Mouse (Mus musculus): ENCODE measurements around the gene Tmem82. TPM values are rescaled to one million over a fixed set of nuclear protein-coding genes. Genes with fewer than 3 reads are reported as not detected.

The Tmem82 gene
- total RNA-seq, 1 experiment from 2014 or later: 9.9 TPM

GRCm38 (mm10) chr4:141617299-141617698 is 1.1 kb downstream of the Tmem82 start:
- DNase-seq: peak; percentile 84

GRCm38 (mm10) chr4:141616811-141617210 is 1.6 kb downstream of the Tmem82 start:
- no peak for DNase-seq

- no peak for DNase-seq
Observed at GRCm38 (mm10) chr4:141614946-141615345, 3.5 kb downstream of the Tmem82 start.

- no peak for DNase-seq
Observed at GRCm38 (mm10) chr4:141609538-141609937, 8.9 kb downstream of the Tmem82 start.

DNA sequence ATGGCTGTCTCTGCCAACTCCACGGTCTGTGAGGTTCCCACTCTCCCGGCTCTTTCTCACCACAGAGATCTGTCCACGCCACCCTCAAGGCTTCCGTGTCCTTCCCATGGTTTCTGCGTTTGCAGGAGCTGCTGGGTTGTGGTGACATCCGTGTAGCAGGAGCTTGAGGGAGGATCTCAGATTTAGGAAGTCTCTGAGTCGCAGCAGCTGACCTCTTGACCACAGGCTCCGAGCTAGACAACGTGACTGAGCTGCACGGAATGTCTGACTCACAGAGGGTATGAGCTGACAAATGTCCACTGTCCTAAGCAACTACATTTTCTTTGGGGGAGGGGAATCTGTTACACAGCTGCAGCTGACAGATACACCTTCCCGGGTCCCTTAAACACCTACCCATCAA is 12.6 kb downstream of the Tmem82 start, which contains the start of gene Fblim1:
TSS of gene Fblim1 (minus strand) at position 236 of the 400 bp plus-strand sequence.
- DNase-seq: peak; percentile 40

GRCm38 (mm10) chr4:141605421-141605820 is 13.0 kb downstream of the Tmem82 start:
- no peak for DNase-seq

DNA sequence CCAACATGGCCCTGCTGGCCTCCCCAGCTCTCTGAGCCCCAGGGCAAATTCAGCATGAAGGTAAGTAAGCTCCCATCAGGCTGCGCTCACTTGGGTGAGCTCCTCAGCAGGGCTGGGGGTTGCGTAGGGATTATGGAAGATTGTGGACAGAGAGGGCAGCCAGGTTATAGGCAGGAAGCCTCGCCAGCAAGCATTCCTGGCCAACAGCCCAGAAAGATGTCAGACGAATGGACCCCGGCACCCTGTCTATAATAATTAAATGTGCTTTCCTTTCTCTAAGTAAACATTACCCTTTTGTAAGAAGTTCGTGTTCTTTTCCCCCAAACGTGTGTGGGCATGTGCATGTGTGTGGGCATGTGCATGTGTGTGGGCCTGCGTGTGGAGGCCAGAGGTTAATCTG is 13.9 kb downstream of the Tmem82 start:
- DNase-seq: peak; percentile 64

GRCm38 (mm10) chr4:141603921-141604320 is 14.5 kb downstream of the Tmem82 start:
- DNase-seq: no peak

DNA sequence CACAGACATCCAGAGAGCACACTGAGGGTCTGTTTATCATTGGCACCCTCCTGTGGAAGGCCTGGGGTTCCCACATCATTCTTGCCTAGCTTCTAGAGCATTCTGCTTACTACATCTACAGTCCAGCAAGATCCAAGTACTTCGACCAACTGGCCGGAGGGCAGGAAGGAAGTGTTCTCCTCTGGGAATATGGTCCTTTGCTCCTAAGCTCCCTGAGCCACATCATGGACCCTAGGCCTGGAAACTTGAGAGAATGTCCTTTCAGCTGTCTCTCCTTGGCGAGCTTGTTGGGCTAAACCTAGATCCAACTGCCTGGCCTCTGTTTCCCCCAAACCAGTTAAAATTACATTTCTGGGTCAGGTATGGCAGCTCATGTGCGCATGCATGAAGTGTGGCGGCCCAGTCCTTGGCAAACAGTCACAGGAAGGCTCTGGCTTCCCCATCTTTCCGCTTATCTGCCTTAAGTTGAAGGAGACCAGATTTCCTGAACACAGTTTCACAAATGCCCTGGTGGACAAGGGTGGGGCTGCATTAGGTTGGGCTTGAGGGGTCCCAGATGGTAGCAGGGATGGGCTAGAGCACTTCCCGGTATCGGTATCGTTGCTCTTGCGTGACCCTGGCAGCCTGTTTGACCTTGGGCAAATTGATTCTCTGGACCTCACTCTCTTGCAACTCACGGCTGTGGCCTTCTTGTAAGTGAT is 15.8 kb downstream of the Tmem82 start:
- no peak for DNase-seq

- no peak for DNase-seq
Observed at GRCm38 (mm10) chr4:141601148-141601862, 17.1 kb downstream of the Tmem82 start.

GRCm38 (mm10) chr4:141600364-141600763 is 18.1 kb downstream of the Tmem82 start:
- DNase-seq: no peak

DNA sequence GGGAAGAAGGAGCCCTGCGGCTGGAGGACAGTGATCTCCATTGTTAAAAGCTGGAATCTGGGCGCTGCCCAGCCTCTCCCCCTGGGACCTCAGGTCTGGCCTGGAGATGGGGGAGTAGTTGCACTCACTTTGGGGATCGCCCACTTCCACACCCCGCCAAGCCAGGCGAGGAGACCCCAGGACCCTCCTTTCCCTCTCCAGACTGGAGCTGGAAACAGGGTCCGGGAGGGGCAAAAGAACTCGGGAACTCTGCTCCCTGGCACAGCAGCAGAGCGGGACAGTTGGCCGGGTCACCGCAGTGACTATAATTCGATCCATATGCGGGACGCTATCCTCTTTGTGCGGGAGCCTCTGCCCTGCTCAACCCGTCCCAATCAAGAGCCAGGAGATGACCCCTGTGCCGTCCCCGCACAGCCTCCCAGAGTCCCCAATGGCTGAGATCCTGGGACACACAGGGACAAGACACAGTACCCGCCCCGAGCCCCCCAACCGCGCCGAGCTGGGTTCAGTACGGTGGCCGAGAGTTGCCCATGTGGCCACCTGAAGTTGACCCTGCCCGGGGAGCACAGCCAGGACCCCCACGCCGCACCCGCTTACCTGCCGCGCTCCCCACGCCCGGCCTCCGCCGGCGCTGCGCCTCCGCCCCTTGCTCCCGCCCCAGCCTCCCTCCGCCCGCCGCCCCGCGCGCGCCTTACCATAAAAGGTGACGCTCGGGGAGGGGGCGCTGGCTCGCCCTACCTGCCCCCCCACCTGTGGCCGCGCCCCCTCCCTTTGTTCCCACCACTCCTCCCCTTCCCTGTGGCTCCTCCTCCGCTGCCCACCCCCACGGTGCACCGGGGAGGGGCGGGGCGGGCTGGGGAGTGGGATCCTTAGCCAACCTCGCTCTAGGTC is 18.9 kb downstream of the Tmem82 start:
- DNase-seq: no peak

DNA sequence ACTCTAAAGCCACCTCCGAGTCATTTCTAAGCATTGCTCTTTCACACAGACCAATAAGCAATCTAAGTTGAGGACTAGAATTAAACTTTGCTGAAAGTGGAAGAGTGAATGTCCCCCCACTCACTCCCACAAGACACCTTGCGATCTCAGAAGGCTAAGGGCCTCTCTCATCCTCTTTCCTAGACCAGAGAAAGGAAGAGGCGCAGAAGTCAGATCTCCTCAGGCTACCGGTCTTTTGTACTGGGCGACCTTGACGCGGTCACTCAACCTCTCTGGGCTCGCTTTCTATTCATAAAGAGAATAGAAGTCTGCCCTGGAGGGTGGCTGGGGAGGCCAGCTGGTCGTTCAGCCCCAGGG is 19.6 kb downstream of the Tmem82 start:
- DNase-seq: no peak

DNA sequence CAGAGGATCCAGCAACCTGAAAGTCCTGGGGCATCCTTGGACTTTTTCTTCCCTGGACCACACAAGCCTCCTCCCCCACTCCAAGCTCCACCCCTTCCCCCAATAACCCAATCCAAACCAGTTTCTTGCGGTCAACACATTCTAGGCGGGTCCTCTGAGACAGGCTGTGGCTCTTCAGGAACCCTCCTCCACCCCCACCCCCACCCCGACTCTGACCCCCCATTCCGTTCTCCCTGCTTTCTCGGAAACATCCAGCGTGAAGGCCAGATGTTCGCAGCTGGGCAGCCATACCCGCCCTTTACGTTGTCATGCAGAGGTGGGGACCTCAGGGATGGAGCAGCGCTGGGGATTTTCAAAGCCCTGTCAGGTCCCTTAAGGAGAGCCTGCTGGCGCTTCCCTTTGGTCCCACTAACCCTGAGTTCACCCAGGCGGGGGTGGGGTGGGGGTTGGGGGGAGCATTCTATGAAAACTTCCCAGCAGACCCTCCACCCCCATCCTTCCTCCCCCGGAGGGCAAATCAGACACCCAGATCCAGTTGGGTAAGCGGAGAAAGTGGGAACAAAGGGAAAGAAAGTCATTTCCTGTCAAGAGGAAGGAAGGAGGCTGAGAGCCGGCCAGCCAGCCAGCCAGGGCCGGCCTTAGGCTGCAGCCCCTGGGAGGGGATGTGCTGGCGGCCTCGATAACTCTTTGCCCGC is 20.1 kb downstream of the Tmem82 start:
- DNase-seq: no peak

- DNase-seq: no peak
Observed at GRCm38 (mm10) chr4:141596700-141597328, 21.6 kb downstream of the Tmem82 start.

DNA sequence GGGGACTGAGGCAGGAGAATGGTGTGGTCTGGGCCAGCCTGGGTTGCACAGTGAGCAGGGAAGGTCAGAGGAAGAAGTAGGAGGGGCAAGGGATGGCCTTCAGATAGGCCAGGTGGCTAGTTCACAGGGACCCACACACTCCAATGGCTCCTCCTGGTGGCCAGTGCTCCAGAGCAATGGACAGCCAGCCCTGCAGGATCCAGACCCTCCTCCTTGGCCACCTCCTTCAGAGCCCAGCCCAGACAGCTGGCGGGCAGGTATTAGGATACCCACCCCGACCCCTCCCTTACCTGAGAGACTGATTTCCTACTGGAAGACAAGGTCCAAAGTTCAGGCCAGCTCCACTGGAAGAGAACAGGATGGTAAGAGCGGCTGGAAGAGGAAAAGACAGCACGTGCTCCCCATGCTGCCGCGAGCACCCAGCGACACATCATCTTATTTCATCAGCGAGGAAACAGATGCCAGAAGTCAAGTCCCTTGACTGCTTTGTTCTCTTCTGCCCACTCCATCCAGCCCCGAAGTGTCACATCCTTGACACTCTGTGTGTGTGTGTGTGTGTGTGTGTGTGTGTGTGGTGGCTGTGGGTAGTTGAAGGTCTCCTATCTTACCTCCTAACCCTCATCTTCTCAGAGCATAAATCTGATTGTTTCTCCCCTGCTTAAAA is 22.7 kb downstream of the Tmem82 start:
- DNase-seq: no peak

GRCm38 (mm10) chr4:141595138-141595537 is 23.3 kb downstream of the Tmem82 start:
- DNase-seq: no peak

DNA sequence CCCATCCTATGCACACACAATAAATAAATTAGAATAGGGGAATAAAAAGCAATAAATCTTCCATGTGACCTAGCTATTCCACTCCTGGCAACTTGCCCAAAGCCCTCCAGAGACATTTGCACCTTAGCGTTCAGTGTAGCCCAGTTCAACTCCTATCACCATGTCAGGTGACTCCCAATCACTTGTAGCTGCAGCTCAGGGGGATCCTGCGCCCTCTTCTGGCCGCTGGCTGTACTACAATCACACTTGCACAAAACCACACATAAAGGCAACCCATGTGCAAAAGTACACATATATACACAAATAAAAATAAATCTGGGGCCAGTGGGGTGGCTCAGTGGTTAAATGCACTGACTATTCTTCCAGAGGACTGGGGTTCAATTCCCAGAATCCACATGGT is 26.9 kb downstream of the Tmem82 start:
- peak; percentile 52 for DNase-seq

DNA sequence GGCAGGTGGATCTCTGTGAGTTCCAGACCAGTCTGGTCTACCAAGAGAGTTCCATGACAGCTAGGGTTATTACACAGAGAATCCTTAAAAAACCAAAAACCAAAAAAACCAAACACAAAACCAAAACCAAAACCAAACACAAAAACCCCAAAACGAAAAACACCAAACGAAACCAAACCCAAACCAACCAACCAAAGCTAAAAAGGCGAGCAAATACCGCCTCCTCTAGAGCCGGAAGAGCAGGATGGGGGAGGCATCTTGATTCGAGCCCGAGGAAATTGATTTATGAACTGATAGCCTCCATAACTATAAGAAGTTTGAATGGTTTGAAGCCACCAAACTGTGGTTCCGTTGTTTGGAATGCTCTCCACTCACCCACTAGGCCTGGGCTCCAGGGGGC is 34.5 kb downstream of the Tmem82 start:
- no peak for DNase-seq

- no peak for DNase-seq
Observed at GRCm38 (mm10) chr4:141581051-141581450, 37.4 kb downstream of the Tmem82 start.

GRCm38 (mm10) chr4:141578833-141579232 is 39.6 kb downstream of the Tmem82 start:
- no peak for DNase-seq
